Mouse (Mus musculus) small intestine, adult 2 months (tissue): ENCODE results near the gene Rassf3. TPM values are rescaled to one million over a fixed set of nuclear protein-coding genes. Genes with fewer than 3 reads are reported as not detected.

Experiments
- H3K27ac ChIP-seq: fragments of 200-500 bp; 2 replicates; pipeline ENCODE4 v1.5.1; 2012; ENCODE audit warnings: low read depth, low read length, control low read depth, inconsistent platforms; ENCODE audit not compliant: insufficient read depth
- H3K27me3 ChIP-seq: fragments of 200-500 bp; 2 replicates; pipeline ENCODE4 v1.6.1; 2012; ENCODE audit warnings: mild to moderate bottlenecking, moderate library complexity, low read length, inconsistent platforms; ENCODE audit not compliant: control insufficient read depth, insufficient read depth
- H3K36me3 ChIP-seq: fragments of 200-500 bp; 2 replicates; pipeline ENCODE4 v1.6.1; 2012; ENCODE audit warnings: mild to moderate bottlenecking, low read length, control low read depth, inconsistent platforms; ENCODE audit not compliant: control insufficient read depth, insufficient read depth
- H3K4me1 ChIP-seq: fragments of 200-500 bp; 2 replicates; pipeline ENCODE4 v1.6.1; 2012; ENCODE audit warnings: low read length, inconsistent platforms, mixed read lengths; ENCODE audit not compliant: control insufficient read depth, insufficient read depth, insufficient read length
- H3K4me3 ChIP-seq: fragments of 200-500 bp; 2 replicates; pipeline ENCODE4 v1.5.1; 2012; ENCODE audit warnings: low read depth, mild to moderate bottlenecking, control low read depth, inconsistent platforms, low read length, moderate library complexity
- CTCF ChIP-seq: fragments of 200-500 bp; IDR thresholded peaks from 2 replicates; pipeline ENCODE4 v1.5.1; 2012; ENCODE audit warnings: low read depth, mild to moderate bottlenecking, control low read depth, inconsistent platforms, low read length, moderate library complexity, mixed read lengths; ENCODE audit not compliant: insufficient replicate concordance, insufficient read length; ENCODE audit errors: extremely low read depth
- POLR2A ChIP-seq: fragments of 200-500 bp; IDR thresholded peaks from 2 replicates; pipeline ENCODE4 v1.6.1; 2012; ENCODE audit warnings: low read depth, mild to moderate bottlenecking, control low read depth, inconsistent platforms, low read length, moderate library complexity
- WGBS: fragments of 180-500 bp; shearing (Covaris S2); methylation state at CpG from one replicate; pipeline ENCODE4 v1.1.7; 2018; 5-methylcytosine and 5-hydroxymethylcytosine counted together
- polyA plus RNA-seq: library from polyadenylated mRNA; depleted of rRNA; stranded (reverse); fragments of >200 nt; gene quantifications from 2 replicates; pipeline ENCODE4 v1.2.3, GENCODE M21; 2012

Rassf3 gene
- polyA plus RNA-seq, 1 experiment = 25.8 TPM

DNA sequence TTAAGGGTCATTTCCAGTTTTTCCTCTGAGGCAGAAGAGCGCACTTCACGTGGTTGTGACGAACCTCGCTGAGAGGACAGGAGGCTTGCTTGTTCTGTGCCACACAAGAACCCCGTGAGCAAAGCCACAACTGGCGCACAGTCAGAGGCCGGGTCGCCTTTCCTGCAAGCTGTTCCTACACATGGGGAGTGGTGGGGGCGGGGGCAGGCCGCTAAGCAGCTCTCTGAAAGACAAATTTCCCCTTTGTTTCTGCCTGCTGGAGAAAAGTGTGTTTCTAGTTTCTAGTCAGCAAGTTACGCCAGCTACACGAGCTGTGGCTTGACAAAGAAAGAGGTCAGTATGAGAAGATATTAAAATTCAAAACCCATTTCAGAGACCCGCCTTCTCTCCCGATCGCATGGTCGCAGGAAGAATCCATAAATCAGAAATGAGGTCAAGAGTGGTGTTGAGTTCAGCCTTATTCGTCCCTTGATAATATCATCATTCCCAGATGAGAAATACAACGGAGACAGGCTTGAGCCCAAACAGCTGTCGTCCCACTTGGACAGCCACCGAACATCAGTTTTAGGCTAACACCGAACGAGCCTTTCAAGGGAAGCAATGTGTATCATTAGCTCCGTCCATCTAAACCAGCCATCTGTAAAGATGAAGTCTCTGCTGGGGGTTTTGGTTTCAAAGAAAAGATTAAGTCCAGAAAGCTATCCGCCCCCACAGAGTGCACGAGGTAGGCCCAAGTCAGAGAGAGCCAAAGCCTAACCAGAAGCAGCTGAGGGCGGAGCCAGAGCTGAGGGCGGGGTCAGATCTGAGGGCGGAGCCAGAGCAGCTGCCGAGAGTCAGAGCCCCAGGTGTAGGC is 30.8 kb upstream of the Rassf3 start:
- Histone ChIP-seq H3K27me3 (no peaks in the 10 kb centered on the region), H3K36me3 (no peaks in the 10 kb centered on the region), H3K27ac (peak overlapping the region; percentile 8; the same call in 1 of the 2 replicates), H3K4me3 (no peak overlapping the region), H3K4me1 (peaks cover 16% of the 10 kb centered on the region)
- TF ChIP-seq CTCF (no peak), POLR2A (no peak)
- 61% methylated on average over 29 of the region's 29 CpGs for WGBS

DNA sequence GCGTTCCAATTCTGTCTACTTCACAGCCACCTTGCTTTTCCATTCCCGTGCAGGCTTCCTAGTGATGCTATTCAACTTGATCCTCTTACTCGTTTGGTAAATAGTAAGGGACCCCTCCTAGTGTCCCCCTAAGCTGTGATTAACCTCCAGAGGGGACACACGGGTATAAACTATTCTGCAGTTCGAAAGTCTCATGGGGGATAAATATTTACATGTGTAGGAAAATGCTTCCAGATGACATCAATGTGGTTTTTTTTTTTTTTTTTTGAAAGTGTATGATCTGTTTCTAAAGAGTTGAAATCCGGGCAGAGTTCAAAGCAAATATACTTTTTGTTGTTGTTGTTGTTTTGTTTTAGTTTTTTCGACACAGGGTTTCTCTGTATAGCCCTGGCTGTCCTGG is 29.8 kb upstream of the Rassf3 start:
- H3K27me3 ChIP-seq = no peaks in the 10 kb centered on the region
- H3K4me1 ChIP-seq = peaks cover 16% of the 10 kb centered on the region
- TF ChIP-seq POLR2A (no peak), CTCF (no peak)
- H3K36me3 ChIP-seq = no peaks in the 10 kb centered on the region
- H3K4me3 ChIP-seq = peak overlapping the region; percentile 70; the same call in 1 of the 2 replicates
- H3K27ac ChIP-seq = peak overlapping the region; percentile 37; the same call in 1 of the 2 replicates
- 55% methylated on average over 7 of the region's 7 CpGs for WGBS

DNA sequence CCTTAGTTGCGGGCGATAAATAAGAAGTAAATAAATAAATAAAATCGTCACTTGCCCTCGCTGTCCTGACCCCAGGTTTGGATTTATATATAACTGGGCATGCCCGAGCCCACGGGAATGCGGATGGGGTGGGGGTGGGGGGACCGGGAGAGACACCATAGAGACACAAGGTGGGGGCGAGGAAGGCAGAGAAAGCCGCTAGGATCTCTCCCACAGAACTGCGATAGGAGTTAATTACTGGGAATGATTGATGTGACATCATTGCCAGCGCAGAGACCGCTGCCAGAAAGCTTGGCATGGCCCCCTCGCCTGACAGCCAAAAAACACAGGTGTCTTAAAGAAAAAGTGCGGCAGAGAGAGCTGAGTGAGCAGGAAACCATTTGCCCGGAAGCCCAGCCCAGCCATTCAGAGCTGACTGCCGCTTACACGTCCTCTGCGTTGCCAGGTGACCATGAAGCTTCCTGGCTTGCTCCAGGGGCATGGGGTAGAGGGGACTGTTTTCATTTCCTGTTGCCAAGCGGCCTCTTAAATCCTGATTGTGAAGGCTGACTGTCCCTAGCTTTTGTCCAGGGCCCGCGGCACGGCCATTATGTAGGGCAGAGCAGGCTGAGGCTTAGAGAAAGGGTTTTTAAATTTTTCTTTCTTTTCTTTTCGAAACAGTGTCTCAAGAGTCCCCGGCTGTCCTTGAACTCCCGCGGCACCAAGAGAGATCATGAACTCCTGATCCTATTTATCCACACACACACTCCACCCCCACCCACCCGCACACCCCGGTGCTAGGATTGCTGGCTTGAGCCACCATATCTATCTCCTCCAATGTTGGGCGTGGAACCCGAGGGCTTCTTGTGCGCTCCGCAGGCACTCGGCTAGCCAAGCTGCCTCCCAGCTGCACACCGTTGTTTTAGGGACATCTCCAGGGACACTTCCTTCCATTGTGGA is 29.1 kb upstream of the Rassf3 start:
- peak overlapping the region; percentile 62 for H3K27ac ChIP-seq
- peaks cover 21% of the 10 kb centered on the region for H3K4me1 ChIP-seq
- TF ChIP-seq CTCF = no peak
- TF ChIP-seq POLR2A = peak; percentile 54; the same call in 1 of the 2 replicates
- no peaks in the 10 kb centered on the region for H3K27me3 ChIP-seq
- H3K36me3 ChIP-seq = no peaks in the 10 kb centered on the region
- peak overlapping the region; percentile 70 for H3K4me3 ChIP-seq
- WGBS = 7% methylated on average over 35 of the region's 35 CpGs

DNA sequence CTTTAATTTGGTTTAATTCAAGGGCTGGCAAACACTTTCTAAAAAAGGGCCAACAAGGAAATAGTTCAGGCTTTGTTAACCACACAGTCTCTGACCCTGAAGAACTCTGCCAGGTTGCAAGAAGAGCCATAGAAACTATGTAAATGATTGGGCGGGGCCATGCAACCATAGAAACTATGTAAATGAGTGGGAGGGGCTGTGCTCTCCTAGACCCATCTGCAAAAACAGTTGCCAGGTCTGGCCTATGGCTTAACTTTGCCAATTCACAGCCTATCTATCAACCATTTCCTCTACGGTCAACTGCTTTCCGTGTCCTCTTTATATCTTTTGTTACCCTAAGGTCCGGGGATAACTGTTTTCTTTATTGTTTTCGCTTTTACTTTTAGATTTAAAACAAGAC is 25.0 kb upstream of the Rassf3 start:
- Histone ChIP-seq H3K4me1 (peaks cover 27% of the 10 kb centered on the region), H3K4me3 (no peak overlapping the region), H3K27me3 (no peaks in the 10 kb centered on the region), H3K27ac (peak overlapping the region; percentile 89), H3K36me3 (no peaks in the 10 kb centered on the region)
- WGBS = 36% methylated on average over 5 of the region's 5 CpGs
- TF ChIP-seq CTCF = no peak
- no peak for TF ChIP-seq POLR2A

DNA sequence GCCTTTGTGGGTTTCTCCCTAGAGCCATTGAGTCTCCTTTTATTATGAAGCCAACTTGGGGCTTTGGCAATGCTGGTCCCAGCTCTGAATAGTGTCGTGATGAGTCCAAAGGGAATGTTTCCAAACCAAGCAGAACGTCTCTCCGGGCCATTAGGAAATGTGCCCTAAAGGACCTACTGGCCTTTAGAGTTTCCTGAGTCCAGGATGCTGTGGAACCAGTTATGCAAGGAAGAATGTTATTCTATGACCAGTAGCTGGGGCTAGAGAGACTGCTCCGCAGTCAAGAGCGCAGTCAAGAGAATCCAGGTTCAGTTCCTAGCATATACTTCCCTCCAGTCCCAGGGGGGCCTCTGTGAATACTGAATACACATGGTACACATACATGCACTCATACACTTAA is 23.9 kb upstream of the Rassf3 start:
- peaks cover 24% of the 10 kb centered on the region for H3K4me1 ChIP-seq
- no peaks in the 10 kb centered on the region for H3K36me3 ChIP-seq
- WGBS = 17% methylated on average over 5 of the region's 5 CpGs
- H3K4me3 ChIP-seq = no peak overlapping the region
- H3K27me3 ChIP-seq = no peaks in the 10 kb centered on the region
- peak overlapping the region; percentile 89 for H3K27ac ChIP-seq
- TF ChIP-seq POLR2A (no peak), CTCF (peak; percentile 23; the same call in 1 of the 2 replicates)

DNA sequence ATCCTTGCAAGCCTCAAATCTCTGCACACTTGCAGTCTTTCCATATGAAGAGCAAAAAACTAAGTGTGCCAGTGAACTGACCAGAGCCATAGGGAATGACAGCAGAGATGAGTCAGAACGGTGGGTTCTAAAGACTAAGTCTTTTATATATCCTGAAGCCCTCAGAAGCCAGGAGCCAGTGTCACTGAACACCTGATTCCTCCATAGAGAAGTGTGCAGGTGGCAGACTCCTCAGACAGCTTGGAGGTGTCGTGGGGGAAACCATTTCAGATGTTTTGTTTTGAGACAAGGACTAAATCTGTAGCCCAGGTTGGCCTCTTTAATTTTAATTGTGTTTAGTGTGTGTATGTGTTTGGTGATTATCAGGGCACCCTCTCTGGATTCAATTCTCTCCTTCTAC is 22.9 kb upstream of the Rassf3 start:
- WGBS = 39% methylated on average over 2 of the region's 2 CpGs
- Histone ChIP-seq H3K27ac (peak overlapping the region; percentile 55; the same call in 1 of the 2 replicates), H3K4me1 (peaks cover 25% of the 10 kb centered on the region), H3K36me3 (no peaks in the 10 kb centered on the region), H3K4me3 (no peak overlapping the region), H3K27me3 (no peaks in the 10 kb centered on the region)
- TF ChIP-seq CTCF = no peak
- no peak for TF ChIP-seq POLR2A
